Mouse (Mus musculus): ENCODE measurements around the gene Afmid. TPM values are rescaled to one million over a fixed set of nuclear protein-coding genes. Genes with fewer than 3 reads are reported as not detected.
A peak's percentile ranks its signal among the peaks of the same experiment; 100 is the strongest.

Gene Afmid
- polyA plus RNA-seq, 1 experiment from 2014 or later: 5.9 TPM

DNA sequence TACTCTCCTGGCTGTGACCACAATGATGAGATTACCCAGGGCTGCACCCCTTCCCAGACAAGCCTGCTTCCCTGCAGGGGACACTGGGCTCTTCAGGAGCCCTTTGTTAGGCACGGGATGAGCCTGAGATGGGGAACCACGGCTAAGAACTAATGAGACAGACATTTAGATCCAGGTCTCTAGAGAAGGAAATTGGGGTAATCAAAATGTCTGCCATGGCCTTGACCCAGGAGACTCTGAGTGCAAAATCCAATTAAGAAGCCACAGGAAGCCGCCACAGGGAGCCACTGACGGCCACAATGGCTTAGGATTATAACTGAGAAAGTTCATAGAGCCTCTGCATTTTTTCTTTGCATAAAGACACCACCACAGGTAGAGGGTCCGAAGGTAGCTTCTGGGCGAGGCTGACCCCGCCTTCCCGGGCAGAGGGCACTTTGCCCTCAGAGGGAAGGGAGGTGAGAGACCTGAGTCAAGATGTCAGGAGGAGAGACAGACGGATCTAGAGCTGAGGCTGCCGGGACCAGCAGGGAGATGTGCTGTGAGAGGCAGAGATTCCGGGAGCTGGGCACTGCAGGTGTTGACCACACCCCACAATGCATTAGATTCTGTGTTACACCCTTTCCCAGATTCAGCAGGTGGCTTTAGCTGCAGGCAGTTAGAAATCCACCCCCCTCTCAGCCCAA is 37.6 kb downstream of the Afmid start:
- no peaks in the 10 kb centered on the region for H3K9me3 ChIP-seq (replicated peaks; ENCODE audit: control insufficient read depth, low read length, poor library complexity, severe bottlenecking)
- 0 out of 2 replicates have a peak, but pooled peaks cover 5% of the 10 kb centered on the region for H3K27me3 ChIP-seq (ENCODE audit: control insufficient read depth, insufficient read depth, low read depth, low read length)
- no peak overlapping the region for H3K4me2 ChIP-seq (ENCODE audit: low read length)
- H3K9ac ChIP-seq (ENCODE audit: low read depth, low read length): no peak overlapping the region
- 24% methylated on average over 11 of the region's 11 CpGs for WGBS
- H3K4me1 ChIP-seq (ENCODE audit: control insufficient read depth, insufficient read depth, low read length): no peaks in the 10 kb centered on the region; the same call in 1 of the 2 replicates
- no peaks in the 10 kb centered on the region for H3K36me3 ChIP-seq (ENCODE audit: control insufficient read depth, insufficient read depth, low read length)
- ATAC-seq: no peak
- no peak overlapping the region for H3K4me3 ChIP-seq (ENCODE audit: low read depth, low read length)
- no peak overlapping the region for H3K27ac ChIP-seq (ENCODE audit: low read length)

DNA sequence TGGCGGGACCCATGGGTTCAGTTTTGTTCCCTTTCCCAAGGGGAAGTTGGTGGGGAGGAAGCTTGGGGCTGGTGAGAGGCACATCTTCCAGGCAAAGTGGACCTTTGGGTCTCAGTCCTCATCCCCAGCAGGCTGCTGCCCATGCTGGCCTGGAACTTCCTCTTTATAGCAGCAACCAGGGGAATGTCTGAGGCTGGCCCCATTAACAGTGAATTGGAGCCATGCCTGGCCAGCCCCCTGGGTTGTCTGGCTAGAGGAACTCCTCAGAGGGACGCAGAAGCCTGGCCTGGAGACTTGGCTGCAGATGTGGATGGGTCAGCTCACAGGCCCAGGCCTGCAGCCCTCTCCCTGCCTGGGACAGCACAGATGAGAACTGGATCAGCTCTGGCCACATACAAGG is 39.1 kb downstream of the Afmid start:
- Histone ChIP-seq H3K27ac (ENCODE audit: low read length) (no peak overlapping the region), H3K27me3 (ENCODE audit: control insufficient read depth, insufficient read depth, low read depth, low read length) (0 out of 2 replicates have a peak, but pooled peaks cover 5% of the 10 kb centered on the region), H3K4me1 (ENCODE audit: control insufficient read depth, insufficient read depth, low read length) (no peaks in the 10 kb centered on the region; the same call in 1 of the 2 replicates), H3K9ac (ENCODE audit: low read depth, low read length) (no peak overlapping the region), H3K9me3 (replicated peaks; ENCODE audit: control insufficient read depth, low read length, poor library complexity, severe bottlenecking) (no peaks in the 10 kb centered on the region), H3K36me3 (ENCODE audit: control insufficient read depth, insufficient read depth, low read length) (no peaks in the 10 kb centered on the region), H3K4me2 (ENCODE audit: low read length) (no peak overlapping the region), H3K4me3 (ENCODE audit: low read depth, low read length) (no peak overlapping the region)
- WGBS: 82% methylated on average over 2 of the region's 2 CpGs
- no peak for ATAC-seq

DNA sequence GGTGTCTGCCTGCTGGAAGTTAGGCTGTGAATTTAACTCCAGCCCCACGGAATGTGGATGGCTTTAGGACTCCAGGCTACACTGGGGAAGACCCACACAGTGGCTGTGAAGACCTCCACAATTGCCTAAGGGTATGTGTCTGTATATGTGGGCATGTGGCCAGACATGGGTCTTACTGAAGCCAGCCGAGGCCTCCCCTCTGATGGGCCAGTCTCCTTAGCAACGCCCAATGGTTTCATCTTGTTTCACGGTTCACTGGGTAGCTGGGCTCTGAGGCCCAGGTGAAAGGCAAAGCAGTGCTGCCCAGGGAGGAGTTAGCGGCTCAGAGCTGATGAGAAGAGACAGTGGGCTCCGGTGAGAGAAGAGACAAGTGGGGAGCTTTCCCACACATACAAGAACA is 40.3 kb downstream of the Afmid start:
- H3K4me3 ChIP-seq (ENCODE audit: low read depth, low read length): no peak overlapping the region
- no peaks in the 10 kb centered on the region for H3K36me3 ChIP-seq (ENCODE audit: control insufficient read depth, insufficient read depth, low read length)
- ATAC-seq: no peak
- WGBS: 5% methylated on average over 6 of the region's 6 CpGs
- no peak overlapping the region for H3K4me2 ChIP-seq (ENCODE audit: low read length)
- no peak overlapping the region for H3K9ac ChIP-seq (ENCODE audit: low read depth, low read length)
- 0 out of 2 replicates have a peak, but pooled peaks cover 3% of the 10 kb centered on the region for H3K27me3 ChIP-seq (ENCODE audit: control insufficient read depth, insufficient read depth, low read depth, low read length)
- H3K4me1 ChIP-seq (ENCODE audit: control insufficient read depth, insufficient read depth, low read length): peaks cover 2% of the 10 kb centered on the region; the same call in 1 of the 2 replicates
- no peak overlapping the region for H3K27ac ChIP-seq (ENCODE audit: low read length)
- H3K9me3 ChIP-seq (replicated peaks; ENCODE audit: control insufficient read depth, low read length, poor library complexity, severe bottlenecking): no peaks in the 10 kb centered on the region

DNA sequence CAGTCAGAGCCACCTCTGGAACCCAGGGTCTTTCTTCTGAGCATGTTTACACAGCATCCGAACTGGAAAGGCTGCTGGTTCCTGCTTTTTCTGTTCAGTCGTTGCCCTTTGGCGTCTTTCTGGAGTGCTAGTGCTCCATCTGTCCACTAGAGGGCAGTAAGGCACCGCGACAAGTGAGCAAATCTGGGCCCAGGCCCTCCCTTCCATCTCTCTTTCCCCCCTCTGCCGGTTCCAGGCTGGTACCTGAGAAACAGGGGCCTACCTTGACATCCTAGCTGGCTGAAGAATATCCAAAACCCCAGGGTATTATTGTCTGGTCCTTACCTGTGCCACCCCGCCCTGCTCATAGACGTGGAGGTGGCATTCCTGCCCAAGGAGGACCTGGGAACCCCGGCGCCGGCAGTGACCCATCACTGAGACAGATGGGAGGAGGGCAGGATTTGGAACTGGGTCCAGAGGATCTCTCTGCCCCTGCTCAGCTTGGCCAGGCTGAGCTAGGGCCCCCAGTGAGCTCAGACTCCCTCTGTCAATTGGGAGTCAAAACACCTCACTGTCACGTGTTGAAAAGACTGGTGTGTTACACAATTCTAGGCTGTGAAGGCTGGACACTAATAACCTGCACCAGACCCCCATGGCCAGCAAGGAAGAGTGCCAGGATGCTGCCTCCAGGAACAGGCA is 45.1 kb downstream of the Afmid start:
- H3K4me1 ChIP-seq (ENCODE audit: control insufficient read depth, insufficient read depth, low read length): peaks cover 7% of the 10 kb centered on the region
- H3K4me3 ChIP-seq (ENCODE audit: low read depth, low read length): no peak overlapping the region
- no peaks in the 10 kb centered on the region for H3K36me3 ChIP-seq (ENCODE audit: control insufficient read depth, insufficient read depth, low read length)
- H3K27me3 ChIP-seq (ENCODE audit: control insufficient read depth, insufficient read depth, low read depth, low read length): no peaks in the 10 kb centered on the region
- no peak overlapping the region for H3K27ac ChIP-seq (ENCODE audit: low read length)
- WGBS: 36% methylated on average over 12 of the region's 12 CpGs
- 0 out of 2 replicates have a peak overlapping the region, but pooled peaks have one; percentile 7 for H3K4me2 ChIP-seq (ENCODE audit: low read length)
- ATAC-seq: peak; percentile 15; the same call in 1 of the 2 replicates
- H3K9me3 ChIP-seq (replicated peaks; ENCODE audit: control insufficient read depth, low read length, poor library complexity, severe bottlenecking): no peaks in the 10 kb centered on the region
- H3K9ac ChIP-seq (ENCODE audit: low read depth, low read length): peak overlapping the region; percentile 58; the same call in 1 of the 2 replicates

DNA sequence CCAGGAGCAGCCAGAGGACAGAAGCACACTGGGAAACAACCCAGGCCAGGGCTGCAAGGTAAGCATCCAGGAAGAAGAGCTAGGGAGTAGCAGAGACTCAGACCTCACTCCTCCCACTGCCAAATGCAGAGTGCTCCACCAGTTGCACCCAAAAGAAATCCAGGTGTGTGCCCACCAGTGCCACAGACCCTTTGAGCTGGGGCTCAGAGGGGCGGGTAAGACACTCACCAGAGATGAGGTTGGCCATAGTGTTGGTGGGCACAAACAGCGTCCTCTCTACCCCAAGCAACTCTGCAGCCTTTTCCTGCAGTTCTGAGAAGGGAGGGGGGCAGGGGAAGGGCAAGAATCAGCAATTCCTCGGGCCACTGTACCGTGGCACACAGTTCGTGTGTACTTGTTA is 45.7 kb downstream of the Afmid start:
- Histone ChIP-seq H3K27me3 (ENCODE audit: control insufficient read depth, insufficient read depth, low read depth, low read length) (no peaks in the 10 kb centered on the region), H3K4me3 (ENCODE audit: low read depth, low read length) (no peak overlapping the region), H3K9me3 (replicated peaks; ENCODE audit: control insufficient read depth, low read length, poor library complexity, severe bottlenecking) (no peaks in the 10 kb centered on the region), H3K9ac (ENCODE audit: low read depth, low read length) (peak overlapping the region; percentile 36), H3K27ac (ENCODE audit: low read length) (no peak overlapping the region), H3K4me1 (ENCODE audit: control insufficient read depth, insufficient read depth, low read length) (peaks cover 7% of the 10 kb centered on the region), H3K4me2 (ENCODE audit: low read length) (no peak overlapping the region), H3K36me3 (ENCODE audit: control insufficient read depth, insufficient read depth, low read length) (no peaks in the 10 kb centered on the region)
- ATAC-seq: no peak
- WGBS: 67% methylated on average over 5 of the region's 5 CpGs

DNA sequence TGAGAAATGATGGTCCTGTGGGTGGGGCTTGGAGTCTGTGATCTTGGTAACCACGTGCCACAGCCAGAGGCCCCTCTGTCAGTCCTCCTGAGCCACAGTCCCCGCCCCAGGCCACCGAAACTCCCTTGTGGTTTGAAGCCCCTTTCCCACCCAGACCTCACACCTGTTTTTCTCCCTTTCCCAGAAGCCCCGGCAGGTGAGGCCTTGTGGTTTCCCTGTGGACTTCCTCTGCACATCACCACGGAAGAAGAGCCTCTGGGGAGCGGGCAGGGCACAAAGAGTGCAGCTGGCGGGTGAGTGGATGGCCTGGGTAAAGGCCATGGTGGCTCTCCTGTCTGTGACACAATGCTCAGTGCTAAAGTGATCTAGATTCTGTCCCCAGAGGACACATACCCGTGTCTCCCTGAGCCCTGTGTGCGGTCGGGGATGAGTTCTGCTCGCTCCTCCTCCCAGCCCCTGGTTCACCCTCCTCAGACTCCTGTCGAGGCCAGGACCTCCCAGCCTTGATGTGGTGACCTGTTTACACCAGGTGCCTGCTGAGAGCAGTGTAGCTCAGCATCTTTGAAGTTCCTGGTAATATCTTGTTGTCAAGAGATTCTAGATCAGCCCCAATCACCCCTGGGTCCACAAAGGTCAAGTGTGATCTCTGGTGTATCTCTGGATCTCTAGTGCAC is 46.3 kb downstream of the Afmid start:
- Histone ChIP-seq H3K27ac (ENCODE audit: low read length) (no peak overlapping the region), H3K27me3 (ENCODE audit: control insufficient read depth, insufficient read depth, low read depth, low read length) (no peaks in the 10 kb centered on the region), H3K4me2 (ENCODE audit: low read length) (peak overlapping the region; percentile 77), H3K4me1 (ENCODE audit: control insufficient read depth, insufficient read depth, low read length) (peaks cover 7% of the 10 kb centered on the region), H3K36me3 (ENCODE audit: control insufficient read depth, insufficient read depth, low read length) (no peaks in the 10 kb centered on the region), H3K9me3 (replicated peaks; ENCODE audit: control insufficient read depth, low read length, poor library complexity, severe bottlenecking) (no peaks in the 10 kb centered on the region), H3K4me3 (ENCODE audit: low read depth, low read length) (peak overlapping the region; percentile 71; the same call in 1 of the 2 replicates), H3K9ac (ENCODE audit: low read depth, low read length) (0 out of 2 replicates have a peak overlapping the region, but pooled peaks have one; percentile 25)
- 64% methylated on average over 12 of the region's 12 CpGs for WGBS
- ATAC-seq: no peak

DNA sequence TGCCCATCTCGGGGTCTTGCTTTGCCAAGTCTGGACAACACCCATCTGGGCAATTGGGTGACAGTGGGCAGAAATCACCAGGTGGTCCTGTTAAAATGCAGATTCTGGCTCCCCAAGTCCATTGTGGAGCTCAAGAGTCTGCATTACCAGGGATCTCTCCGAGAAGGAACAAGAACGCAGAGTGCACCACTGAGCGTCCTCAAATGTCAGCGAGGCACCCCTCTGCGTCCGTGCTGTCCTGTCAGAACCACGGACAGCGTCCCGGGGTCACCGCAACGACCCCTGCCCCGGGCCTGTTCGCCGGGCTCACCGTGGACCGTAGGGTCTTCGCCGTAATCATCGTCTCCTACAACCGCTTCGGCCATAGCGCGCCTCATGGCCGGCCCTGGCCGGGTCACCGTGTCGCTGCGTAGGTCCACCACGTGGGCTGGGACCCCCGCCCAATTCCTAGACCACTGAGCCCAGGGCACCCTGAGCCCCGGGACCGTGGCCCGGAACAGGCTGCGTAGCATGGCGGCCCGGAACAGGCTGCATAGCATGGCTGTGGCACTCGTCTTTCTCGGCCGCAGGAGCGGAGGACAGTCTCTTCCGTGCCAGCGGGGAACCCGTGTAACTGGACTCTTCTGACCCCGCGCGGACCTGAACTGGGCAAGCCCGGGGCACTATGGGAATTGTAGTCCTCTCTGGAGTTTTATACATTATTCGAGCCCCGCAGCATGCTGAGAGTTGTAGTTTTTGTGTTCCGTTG is 47.3 kb downstream of the Afmid start, which contains the start of gene Tha1:
Tha1 (minus strand) TSS at position 621 of the 748 bp plus-strand sequence.
- Histone ChIP-seq H3K4me3 (ENCODE audit: low read depth, low read length) (peak within 1 kb of the TSS; percentile 71), H3K9me3 (replicated peaks; ENCODE audit: control insufficient read depth, low read length, poor library complexity, severe bottlenecking) (no peaks in the 10 kb centered on the region), H3K4me1 (ENCODE audit: control insufficient read depth, insufficient read depth, low read length) (peaks cover 9% of the 10 kb centered on the region), H3K36me3 (ENCODE audit: control insufficient read depth, insufficient read depth, low read length) (no peaks in the 10 kb centered on the region), H3K27ac (ENCODE audit: low read length) (no peak within 1 kb of the TSS), H3K27me3 (ENCODE audit: control insufficient read depth, insufficient read depth, low read depth, low read length) (no peaks in the 10 kb centered on the region), H3K9ac (ENCODE audit: low read depth, low read length) (peak within 1 kb of the TSS; percentile 79), H3K4me2 (ENCODE audit: low read length) (peak within 1 kb of the TSS; percentile 77)
- peak; percentile 70 for ATAC-seq
- WGBS: under 1% methylated on average over 51 of the region's 51 CpGs

DNA sequence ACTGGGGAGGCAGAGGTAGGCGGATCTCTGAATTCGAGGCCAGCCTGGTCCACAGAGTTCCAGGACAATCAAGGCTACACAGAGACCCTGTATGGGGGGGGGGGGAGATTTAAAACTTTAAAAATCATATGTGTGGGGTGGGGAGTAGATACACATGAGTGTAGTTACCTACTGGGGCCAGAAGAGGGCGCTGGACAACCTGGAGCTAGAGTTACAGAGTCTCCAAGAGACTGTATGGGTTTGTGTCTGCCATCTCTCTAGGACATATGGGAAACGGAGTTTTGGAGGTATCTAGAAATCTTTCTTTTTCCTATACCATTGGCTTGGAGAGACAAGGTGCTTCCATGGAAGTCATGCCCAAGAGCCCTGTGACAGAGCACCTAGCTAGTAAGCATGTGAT is 48.7 kb downstream of the Afmid start:
- ATAC-seq: no peak
- Histone ChIP-seq H3K36me3 (ENCODE audit: control insufficient read depth, insufficient read depth, low read length) (no peaks in the 10 kb centered on the region), H3K9ac (ENCODE audit: low read depth, low read length) (no peak overlapping the region), H3K9me3 (replicated peaks; ENCODE audit: control insufficient read depth, low read length, poor library complexity, severe bottlenecking) (no peaks in the 10 kb centered on the region), H3K4me1 (ENCODE audit: control insufficient read depth, insufficient read depth, low read length) (peaks cover 20% of the 10 kb centered on the region), H3K27ac (ENCODE audit: low read length) (no peak overlapping the region), H3K27me3 (ENCODE audit: control insufficient read depth, insufficient read depth, low read depth, low read length) (no peaks in the 10 kb centered on the region), H3K4me3 (ENCODE audit: low read depth, low read length) (no peak overlapping the region), H3K4me2 (ENCODE audit: low read length) (no peak overlapping the region)
- WGBS: 56% methylated on average over 4 of the region's 4 CpGs

All from midbrain, embryonic 16.5 days (tissue).